Mouse (Mus musculus) cerebellum, postnatal 36 days (tissue): ENCODE data around the gene Snx25.
"Not testable (repeated sequence)": the region's sequence is repeated elsewhere in the genome, so short reads cannot be mapped to it uniquely, and the experiment has no call there.

Experiments used
- DNase-seq, 2 experiments: peaks; one replicate each; pipeline ENCODE4 v3.0.0; 2021 to 2022; ENCODE audit warnings: mixed read lengths in 2 of 2

Snx25 gene

GRCm38 (mm10) chr8:46135546-46135945 is 16.4 kb downstream of the Snx25 start:
- DNase-seq: not testable (repeated sequence)

- DNase-seq: no peak
These were observed 21.5 kb downstream of the Snx25 start for GRCm38 (mm10) chr8:46130426-46130825.

- DNase-seq: no peak
These were observed 29.5 kb downstream of the Snx25 start for GRCm38 (mm10) chr8:46122498-46122897.

GRCm38 (mm10) chr8:46119176-46119575 is 32.8 kb downstream of the Snx25 start:
- DNase-seq: no peak

GRCm38 (mm10) chr8:46117172-46117571 is 34.8 kb downstream of the Snx25 start:
- no peak for DNase-seq

- DNase-seq: not testable (repeated sequence)
These were observed 38.4 kb downstream of the Snx25 start for GRCm38 (mm10) chr8:46113421-46114170.

- no peak for DNase-seq
These were observed 44.3 kb downstream of the Snx25 start for GRCm38 (mm10) chr8:46107690-46108089.

GRCm38 (mm10) chr8:46103434-46103833 is 48.5 kb downstream of the Snx25 start:
- no peak for DNase-seq

GRCm38 (mm10) chr8:46092667-46093360 is 59.1 kb downstream of the Snx25 start:
- no peak for DNase-seq

GRCm38 (mm10) chr8:46083141-46083540 is 68.8 kb downstream of the Snx25 start:
- no peak for DNase-seq

- no peak for DNase-seq
These were observed 70.9 kb downstream of the Snx25 start for GRCm38 (mm10) chr8:46081030-46081429.

- no peak for DNase-seq
These were observed 73.1 kb downstream of the Snx25 start for GRCm38 (mm10) chr8:46078866-46079265.

- DNase-seq: no peak
These were observed 76.7 kb downstream of the Snx25 start for GRCm38 (mm10) chr8:46075223-46075622.

GRCm38 (mm10) chr8:46073540-46074140 is 78.3 kb downstream of the Snx25 start:
- no peak for DNase-seq

- DNase-seq: no peak
These were observed 79.2 kb downstream of the Snx25 start for GRCm38 (mm10) chr8:46072798-46073197.

- no peak for DNase-seq
These were observed 111.7 kb downstream of the Snx25 start for GRCm38 (mm10) chr8:46040260-46040659.

GRCm38 (mm10) chr8:46039666-46040065 is 112.3 kb downstream of the Snx25 start:
- no peak for DNase-seq

- DNase-seq: no peak
These were observed 115.7 kb downstream of the Snx25 start for GRCm38 (mm10) chr8:46036217-46036616.

- DNase-seq: no peak
These were observed 127.6 kb downstream of the Snx25 start for GRCm38 (mm10) chr8:46024392-46024791.

- no peak for DNase-seq
These were observed 129.2 kb downstream of the Snx25 start for GRCm38 (mm10) chr8:46022758-46023157.

- DNase-seq: no peak
These were observed 129.8 kb downstream of the Snx25 start for GRCm38 (mm10) chr8:46022203-46022602.

GRCm38 (mm10) chr8:46010746-46011680 is 140.9 kb downstream of the Snx25 start:
- peak; percentile 24 to 27 for DNase-seq

GRCm38 (mm10) chr8:46010306-46010705 is 141.7 kb downstream of the Snx25 start:
- DNase-seq: no peak
